Mouse (Mus musculus) MEL (cell line): ENCODE measurements at regions not wholly inside any gene's neighbourhood (a gene's known extent, or its start where the extent isn't known, plus 50 kb on each side); places are given as distances from the start of the nearest gene placed in this dataset.

Source experiments
- DNase-seq: peaks from one replicate; pipeline ENCODE4 v3.0.0; 2011; ENCODE audit warnings: low read depth, low spot score
- H3K27ac ChIP-seq: 2 replicates; pipeline ENCODE4 v1.5.1; 2012; ENCODE audit warnings: low read depth, mild to moderate bottlenecking, control low read depth, low read length, moderate library complexity; ENCODE audit not compliant: control insufficient read depth
- H3K27me3 ChIP-seq, 2 experiments: fragments of 150-350 bp in 1 of 2; sonication (generic) in 1 of 2; 2 replicates each; pipeline ENCODE4 v1.6.1; 2012; ENCODE audit warnings: low read length in 2 of 2, mild to moderate bottlenecking in 2 of 2, improper control_type of control experiment in 1 of 2, moderate library complexity in 1 of 2; ENCODE audit not compliant: insufficient read depth in 2 of 2, control insufficient read depth in 1 of 2
- H3K36me3 ChIP-seq, 2 experiments: 2 replicates each; pipeline ENCODE4 v1.6.1; 2012 to 2014; ENCODE audit warnings: low read length in 2 of 2, improper control_type of control experiment in 1 of 2, inconsistent platforms in 1 of 2, mild to moderate bottlenecking in 1 of 2; ENCODE audit not compliant: insufficient read depth in 2 of 2, control insufficient read depth in 1 of 2
- H3K4me1 ChIP-seq, 2 experiments: fragments of 150-350 bp in 1 of 2; sonication (generic) in 1 of 2; 2 replicates each; pipeline ENCODE4 v1.6.1; 2012; ENCODE audit warnings: low read length in 2 of 2, improper control_type of control experiment in 1 of 2, mild to moderate bottlenecking in 1 of 2; ENCODE audit not compliant: insufficient read depth in 2 of 2, control insufficient read depth in 1 of 2
- H3K4me3 ChIP-seq, 2 experiments: fragments of 150-350 bp in 1 of 2; sonication (generic) in 1 of 2; 2 replicates each; pipeline ENCODE4 v1.5.1; 2012; ENCODE audit warnings: low read depth in 2 of 2, low read length in 2 of 2, mild to moderate bottlenecking in 2 of 2, moderate library complexity in 2 of 2, control low read depth in 1 of 2, improper control_type of control experiment in 1 of 2; ENCODE audit not compliant: control insufficient read depth in 1 of 2, insufficient read depth in 1 of 2
- H3K79me2 ChIP-seq: 2 replicates; pipeline ENCODE4 v1.6.1; 2012; ENCODE audit warnings: mild to moderate bottlenecking, low read length, moderate library complexity; ENCODE audit not compliant: control insufficient read depth, poor library complexity, insufficient read depth
- H3K9ac ChIP-seq: 2 replicates; pipeline ENCODE4 v1.6.1; 2012; ENCODE audit warnings: low read depth, mild to moderate bottlenecking, control low read depth, low read length, moderate library complexity; ENCODE audit not compliant: control insufficient read depth, poor library complexity, severe bottlenecking
- H3K9me3 ChIP-seq: fragments of 150-350 bp; sonication (generic); replicated peaks from 2 replicates; pipeline ENCODE4 v1.6.1; 2012; ENCODE audit warnings: mild to moderate bottlenecking, low read length, improper control_type of control experiment, moderate library complexity; ENCODE audit not compliant: insufficient read depth
- BHLHE40 ChIP-seq: IDR thresholded peaks from 2 replicates; pipeline ENCODE4 v1.6.1; 2012; ENCODE audit warnings: low read depth, mild to moderate bottlenecking, inconsistent platforms, low read length, improper control_type of control experiment, borderline replicate concordance
- CHD2 ChIP-seq: IDR thresholded peaks from 2 replicates; pipeline ENCODE4 v1.6.1; 2011; ENCODE audit warnings: low read length, improper control_type of control experiment
- CTCF ChIP-seq, 3 experiments: IDR thresholded peaks in 2 of 3; conservative IDR thresholded peaks in 1 of 3; 2 replicates each; pipeline ENCODE4 v1.5.1; 2011 to 2012; ENCODE audit warnings: low read length in 3 of 3, low read depth in 2 of 3, mild to moderate bottlenecking in 2 of 3, improper control_type of control experiment in 1 of 3, inconsistent platforms in 1 of 3, mixed read lengths in 1 of 3, moderate library complexity in 1 of 3; ENCODE audit not compliant: control insufficient read depth in 1 of 3, insufficient read depth in 1 of 3, poor library complexity in 1 of 3, severe bottlenecking in 1 of 3
- ELF1 ChIP-seq: IDR thresholded peaks from 2 replicates; pipeline ENCODE4 v1.6.1; 2014; ENCODE audit warnings: low read depth, mild to moderate bottlenecking, inconsistent platforms, low read length, improper control_type of control experiment, moderate library complexity
- EP300 ChIP-seq, 2 experiments: IDR thresholded peaks; 2 replicates each; pipeline ENCODE4 v1.6.1; 2011; ENCODE audit warnings: improper control_type of control experiment in 2 of 2, low read length in 2 of 2, low read depth in 1 of 2, mild to moderate bottlenecking in 1 of 2
- GABPA ChIP-seq: IDR thresholded peaks from 2 replicates; pipeline ENCODE4 v1.6.1; 2012; ENCODE audit warnings: low read depth, mild to moderate bottlenecking, inconsistent platforms, low read length, improper control_type of control experiment, moderate library complexity
- GATA1 ChIP-seq: IDR thresholded peaks from 2 replicates; pipeline ENCODE4 v1.6.1; 2011; ENCODE audit warnings: low read depth, low read length, improper control_type of control experiment
- HCFC1 ChIP-seq: IDR thresholded peaks from 2 replicates; pipeline ENCODE4 v1.6.1; 2012; ENCODE audit warnings: low read depth, mild to moderate bottlenecking, inconsistent platforms, low read length, improper control_type of control experiment, moderate library complexity
- JUND ChIP-seq: IDR thresholded peaks from 2 replicates; pipeline ENCODE4 v1.6.1; 2011; ENCODE audit warnings: low read depth, mild to moderate bottlenecking, improper control_type of control experiment, low read length
- KAT2A ChIP-seq: conservative IDR thresholded peaks from 2 replicates; pipeline ENCODE4 v1.6.1; 2012; ENCODE audit warnings: low read depth, low read length, improper control_type of control experiment, inconsistent platforms
- MAFK ChIP-seq: IDR thresholded peaks from 2 replicates; pipeline ENCODE4 v1.6.1; 2011; ENCODE audit warnings: low read depth, mild to moderate bottlenecking, low read length, improper control_type of control experiment, borderline replicate concordance
- MAZ ChIP-seq: IDR thresholded peaks from 2 replicates; pipeline ENCODE4 v1.6.1; 2012; ENCODE audit warnings: low read depth, mild to moderate bottlenecking, inconsistent platforms, low read length, improper control_type of control experiment
- MEF2A ChIP-seq: IDR thresholded peaks from 2 replicates; pipeline ENCODE4 v1.6.1; 2014; ENCODE audit warnings: low read depth, mild to moderate bottlenecking, inconsistent platforms, low read length, improper control_type of control experiment; ENCODE audit not compliant: poor library complexity, insufficient replicate concordance, severe bottlenecking; ENCODE audit errors: extremely low read depth
- MXI1 ChIP-seq: IDR thresholded peaks from 2 replicates; pipeline ENCODE4 v1.6.1; 2011; ENCODE audit warnings: mild to moderate bottlenecking, low read depth, low read length, improper control_type of control experiment
- MYC ChIP-seq: IDR thresholded peaks from 2 replicates; pipeline ENCODE4 v1.6.1; 2011; ENCODE audit warnings: low read depth, mild to moderate bottlenecking, low read length, improper control_type of control experiment, moderate library complexity
- NELFE ChIP-seq: IDR thresholded peaks from 2 replicates; pipeline ENCODE4 v1.6.1; 2011; ENCODE audit warnings: low read depth, low read length, improper control_type of control experiment
- POLR2AphosphoS5 ChIP-seq: IDR thresholded peaks from 2 replicates; pipeline ENCODE4 v1.6.1; 2012; ENCODE audit warnings: low read depth, borderline replicate concordance, mild to moderate bottlenecking, inconsistent platforms, low read length, moderate library complexity, mixed read lengths
- RAD21 ChIP-seq: IDR thresholded peaks from 2 replicates; pipeline ENCODE4 v1.6.1; 2011; ENCODE audit warnings: mild to moderate bottlenecking, low read depth, low read length, improper control_type of control experiment
- RCOR1 ChIP-seq: IDR thresholded peaks from 2 replicates; pipeline ENCODE4 v1.6.1; 2012; ENCODE audit warnings: low read depth, mild to moderate bottlenecking, inconsistent platforms, low read length, improper control_type of control experiment
- SIN3A ChIP-seq: IDR thresholded peaks from 2 replicates; pipeline ENCODE4 v1.6.1; 2012; ENCODE audit warnings: low read length, improper control_type of control experiment, inconsistent platforms
- SMC3 ChIP-seq: IDR thresholded peaks from 2 replicates; pipeline ENCODE4 v1.6.1; 2011; ENCODE audit warnings: low read depth, low read length, improper control_type of control experiment
- TAL1 ChIP-seq: IDR thresholded peaks from 2 replicates; pipeline ENCODE4 v1.6.1; 2012; ENCODE audit warnings: mild to moderate bottlenecking, inconsistent platforms, low read length, moderate library complexity, mixed read lengths
- TBP ChIP-seq: IDR thresholded peaks from 2 replicates; pipeline ENCODE4 v1.8.0; 2011; ENCODE audit warnings: low read depth, low read length, improper control_type of control experiment
- TCF12 ChIP-seq: IDR thresholded peaks from 2 replicates; pipeline ENCODE4 v1.6.1; 2014; ENCODE audit warnings: low read depth, mild to moderate bottlenecking, inconsistent platforms, low read length, improper control_type of control experiment, moderate library complexity
- USF1 ChIP-seq: IDR thresholded peaks from 2 replicates; pipeline ENCODE4 v1.6.1; 2014; ENCODE audit warnings: low read depth, mild to moderate bottlenecking, inconsistent platforms, low read length, improper control_type of control experiment, moderate library complexity
- ZC3H11A ChIP-seq: IDR thresholded peaks from 2 replicates; pipeline ENCODE4 v1.6.1; 2012; ENCODE audit warnings: low read depth, mild to moderate bottlenecking, inconsistent platforms, low read length, improper control_type of control experiment

DNA sequence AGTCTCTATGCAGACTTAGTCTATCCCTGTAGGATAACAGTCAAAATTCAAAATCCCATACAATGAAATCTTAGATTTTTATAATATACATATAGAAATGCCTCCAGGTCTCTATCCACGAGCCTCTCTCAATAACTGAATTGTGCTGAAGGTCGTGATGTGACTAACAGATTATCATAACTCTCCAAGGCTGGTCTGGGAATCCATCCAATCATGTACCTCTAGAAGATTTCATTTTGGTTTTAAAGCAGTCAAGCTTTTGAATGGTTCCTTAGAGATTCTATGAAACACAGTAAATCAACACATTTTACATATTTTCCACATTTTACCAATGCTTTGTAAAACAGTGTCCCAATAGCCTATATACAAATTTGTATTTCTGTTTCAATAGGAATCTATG, 557.7 kb upstream of the Gm11114 start:
- no peaks in the 10 kb centered on the region for H3K79me2 ChIP-seq
- H3K9me3 ChIP-seq: no peaks in the 10 kb centered on the region
- H3K4me3 ChIP-seq: no peak overlapping the region
- H3K27me3 ChIP-seq: no peaks in the 10 kb centered on the region
- no peaks in the 10 kb centered on the region for H3K36me3 ChIP-seq
- no peak overlapping the region for H3K27ac ChIP-seq
- TF ChIP-seq CHD2 (no peak), ELF1 (no peak), MXI1 (no peak), RCOR1 (no peak), RAD21 (no peak), POLR2AphosphoS5 (no peak), ZC3H11A (no peak), MAZ (no peak), TCF12 (no peak), GATA1 (no peak), TAL1 (no peak), NELFE (no peak), GABPA (no peak), BHLHE40 (no peak)
- H3K9ac ChIP-seq: no peak overlapping the region
- DNase-seq: no peak
- H3K4me1 ChIP-seq: no peaks in the 10 kb centered on the region

DNA sequence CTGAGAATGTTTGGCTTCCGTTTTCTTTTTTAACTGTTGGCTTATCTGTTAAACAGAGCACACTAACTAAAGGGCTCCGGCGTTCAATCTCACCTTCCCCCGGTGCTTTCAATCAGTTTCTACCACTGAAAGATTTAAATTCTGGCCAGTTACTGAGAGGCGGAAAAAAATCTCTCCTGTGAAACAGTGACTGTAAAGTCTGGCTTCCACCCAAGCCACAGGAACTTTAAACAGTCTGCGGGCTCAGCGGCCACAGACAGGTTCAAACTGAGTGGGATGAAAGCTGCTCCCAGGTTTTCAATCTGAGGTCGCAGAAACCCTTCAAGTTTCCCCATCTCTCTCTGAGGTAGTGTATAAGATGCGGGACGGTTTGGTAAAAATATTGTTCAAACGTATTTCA, 538.2 kb upstream of the Gm11114 start:
- H3K4me3 ChIP-seq: no peak overlapping the region
- H3K27me3 ChIP-seq: no peaks in the 10 kb centered on the region
- no peak overlapping the region for H3K9ac ChIP-seq
- no peak overlapping the region for H3K27ac ChIP-seq
- no peaks in the 10 kb centered on the region for H3K79me2 ChIP-seq
- no peaks in the 10 kb centered on the region for H3K36me3 ChIP-seq
- no peak for DNase-seq
- H3K4me1 ChIP-seq: no peaks in the 10 kb centered on the region
- no peak for TF ChIP-seq MAZ
- TF ChIP-seq MEF2A: no peak
- TF ChIP-seq HCFC1: no peak
- TF ChIP-seq MYC: no peak
- no peak for TF ChIP-seq TBP
- no peak for TF ChIP-seq CTCF (IDR thresholded peaks at IDR 0.05 in 2 of 3, conservative IDR thresholded peaks at IDR 0.05 in 1 of 3; ENCODE audit: control insufficient read depth in 1 of 3, insufficient read depth in 1 of 3, low read depth in 2 of 3, low read length in 3 of 3, poor library complexity in 1 of 3, severe bottlenecking in 1 of 3)
- TF ChIP-seq EP300 (IDR thresholded peaks at IDR 0.05; ENCODE audit: low read depth in 1 of 2, low read length in 2 of 2): no peak
- TF ChIP-seq USF1: no peak
- TF ChIP-seq SMC3: no peak
- no peak for TF ChIP-seq SIN3A
- TF ChIP-seq NELFE: no peak
- TF ChIP-seq TCF12: no peak
- TF ChIP-seq MAFK: no peak
- TF ChIP-seq KAT2A: no peak
- TF ChIP-seq JUND: no peak
- H3K9me3 ChIP-seq: no peaks in the 10 kb centered on the region
